Mouse (Mus musculus): ENCODE measurements around the gene Gnpat. TPM values are rescaled to one million over a fixed set of nuclear protein-coding genes. Genes with fewer than 3 reads are reported as not detected.

Gnpat gene
- polyA plus RNA-seq, 1 experiment from 2014 or later: 133 TPM

DNA sequence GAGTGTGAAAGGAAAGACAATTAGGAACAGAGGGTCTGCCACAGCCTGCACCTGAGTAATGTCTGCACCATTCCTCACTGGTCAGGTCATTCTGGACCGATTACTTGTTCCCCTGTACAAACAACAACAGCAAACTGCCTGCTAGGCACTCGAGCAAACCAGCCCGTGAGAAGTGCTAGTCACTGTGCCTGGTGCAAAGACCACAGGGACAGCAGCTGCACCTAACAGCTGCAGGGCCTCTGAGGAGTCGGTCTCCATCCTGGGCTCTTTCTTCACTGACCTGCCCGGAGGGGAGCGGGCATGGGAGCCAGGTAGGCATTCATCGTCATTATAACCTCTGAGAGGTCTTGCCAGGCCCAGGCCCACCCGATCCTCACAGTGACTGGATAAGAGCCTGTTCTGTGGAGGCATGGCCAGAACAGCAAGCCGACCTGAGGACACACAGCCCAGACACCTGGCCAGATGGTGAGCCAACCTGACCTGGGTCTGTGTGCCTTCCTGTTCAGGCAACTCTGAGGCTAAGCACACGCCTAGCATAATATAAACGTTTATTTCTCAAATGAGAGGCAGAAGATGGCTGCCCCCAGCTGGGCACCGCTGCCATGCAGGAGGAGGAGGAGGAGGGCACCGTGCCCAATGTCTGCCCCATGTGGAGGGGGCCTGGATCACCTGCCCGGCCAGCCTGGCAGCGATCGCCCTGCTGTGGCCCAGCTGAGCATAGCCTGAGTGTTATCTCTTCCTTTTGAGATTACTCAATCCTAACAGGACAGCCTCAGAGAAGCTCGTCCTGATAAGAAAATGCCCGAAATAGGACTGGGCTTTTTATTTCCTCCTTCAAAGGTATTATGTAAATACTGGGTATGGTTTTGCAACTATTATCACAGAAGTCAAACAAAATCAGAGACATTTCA is 58.8 kb downstream of the Gnpat start:
- DNase-seq (ENCODE audit: low spot score): no peak
- H3K27ac ChIP-seq: no peak overlapping the region
- peaks cover 22% of the 10 kb centered on the region for H3K36me3 ChIP-seq
- H3K4me1 ChIP-seq: peaks cover 6% of the 10 kb centered on the region; the same call in 1 of the 2 replicates
- H3K27me3 ChIP-seq (ENCODE audit: low read depth, poor library complexity, severe bottlenecking): no peaks in the 10 kb centered on the region
- WGBS: 85% methylated on average over 18 of the region's 18 CpGs
- no peak overlapping the region for H3K4me3 ChIP-seq
- H3K9me3 ChIP-seq (replicated peaks): no peaks in the 10 kb centered on the region

DNA sequence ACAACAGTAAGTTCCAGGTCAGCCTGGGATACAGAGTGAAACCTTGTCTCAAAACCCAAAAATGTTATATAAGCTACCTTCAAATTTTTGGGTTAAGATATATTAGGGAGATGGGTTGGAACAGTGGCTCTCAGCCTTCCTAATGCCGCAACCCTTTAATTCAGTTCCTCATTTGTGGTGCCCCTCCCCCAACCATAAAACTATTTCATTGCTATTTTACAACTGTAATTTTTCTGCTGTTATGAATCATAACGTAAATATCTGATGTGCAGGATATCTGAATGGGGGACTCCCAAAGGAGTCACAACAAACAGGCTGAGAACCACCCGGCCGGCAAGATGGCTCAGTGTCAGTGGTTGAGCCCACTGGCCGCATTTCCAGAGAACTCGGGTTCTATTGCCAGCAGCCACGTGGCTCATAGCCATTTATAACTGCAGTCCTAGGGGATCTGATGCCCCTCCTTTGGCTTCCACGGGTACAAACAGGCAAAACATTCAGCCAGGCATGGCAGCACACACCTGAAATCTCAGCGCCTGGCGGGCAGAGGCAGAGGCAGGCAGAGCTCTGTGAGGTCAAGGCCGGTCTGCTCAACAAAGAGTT is 59.8 kb downstream of the Gnpat start:
- no peak overlapping the region for H3K27ac ChIP-seq
- 87% methylated on average over 11 of the region's 11 CpGs for WGBS
- peaks cover 6% of the 10 kb centered on the region; the same call in 1 of the 2 replicates for H3K4me1 ChIP-seq
- H3K27me3 ChIP-seq (ENCODE audit: low read depth, poor library complexity, severe bottlenecking): no peaks in the 10 kb centered on the region
- DNase-seq (ENCODE audit: low spot score): no peak
- H3K9me3 ChIP-seq (replicated peaks): no peaks in the 10 kb centered on the region
- H3K36me3 ChIP-seq: peaks cover 31% of the 10 kb centered on the region
- H3K4me3 ChIP-seq: no peak overlapping the region

DNA sequence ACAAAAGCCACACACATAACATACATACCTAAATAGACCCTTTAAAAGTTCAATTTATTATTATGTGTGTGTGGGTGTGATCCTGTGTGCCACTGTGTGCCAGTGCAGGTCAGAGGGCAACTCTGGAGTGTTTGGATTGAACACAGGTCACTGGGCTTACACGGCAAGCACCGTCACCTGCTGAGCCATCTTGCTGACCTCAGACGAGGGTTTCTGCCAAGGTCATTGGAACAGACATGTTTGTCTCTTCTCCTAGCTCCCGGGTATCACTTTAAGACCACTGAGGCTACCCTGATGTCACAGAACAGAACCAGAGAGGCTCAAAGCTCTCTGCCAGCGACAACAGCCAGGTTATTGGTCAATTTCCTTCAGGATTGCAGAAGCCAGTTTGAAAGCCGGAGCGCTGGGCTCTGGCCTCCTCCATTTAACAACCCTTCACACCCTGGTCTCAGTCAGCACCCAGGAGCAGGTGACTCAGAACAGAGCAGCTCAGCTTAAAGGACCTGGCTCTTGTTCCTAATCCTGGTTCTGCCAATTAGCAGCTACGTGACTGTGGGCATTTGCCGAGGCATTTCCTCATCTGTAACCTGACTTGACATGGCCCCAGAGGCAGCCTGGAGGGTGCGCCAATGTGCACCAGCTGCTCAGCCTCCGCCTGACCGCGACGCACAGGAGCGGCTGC is 61.3 kb downstream of the Gnpat start:
- WGBS: 91% methylated on average over 15 of the region's 15 CpGs
- peaks cover 6% of the 10 kb centered on the region; the same call in 1 of the 2 replicates for H3K4me1 ChIP-seq
- H3K27ac ChIP-seq: no peak overlapping the region
- DNase-seq (ENCODE audit: low spot score): no peak
- no peaks in the 10 kb centered on the region for H3K9me3 ChIP-seq (replicated peaks)
- H3K27me3 ChIP-seq (ENCODE audit: low read depth, poor library complexity, severe bottlenecking): no peaks in the 10 kb centered on the region
- no peak overlapping the region for H3K4me3 ChIP-seq
- peaks cover 38% of the 10 kb centered on the region for H3K36me3 ChIP-seq

DNA sequence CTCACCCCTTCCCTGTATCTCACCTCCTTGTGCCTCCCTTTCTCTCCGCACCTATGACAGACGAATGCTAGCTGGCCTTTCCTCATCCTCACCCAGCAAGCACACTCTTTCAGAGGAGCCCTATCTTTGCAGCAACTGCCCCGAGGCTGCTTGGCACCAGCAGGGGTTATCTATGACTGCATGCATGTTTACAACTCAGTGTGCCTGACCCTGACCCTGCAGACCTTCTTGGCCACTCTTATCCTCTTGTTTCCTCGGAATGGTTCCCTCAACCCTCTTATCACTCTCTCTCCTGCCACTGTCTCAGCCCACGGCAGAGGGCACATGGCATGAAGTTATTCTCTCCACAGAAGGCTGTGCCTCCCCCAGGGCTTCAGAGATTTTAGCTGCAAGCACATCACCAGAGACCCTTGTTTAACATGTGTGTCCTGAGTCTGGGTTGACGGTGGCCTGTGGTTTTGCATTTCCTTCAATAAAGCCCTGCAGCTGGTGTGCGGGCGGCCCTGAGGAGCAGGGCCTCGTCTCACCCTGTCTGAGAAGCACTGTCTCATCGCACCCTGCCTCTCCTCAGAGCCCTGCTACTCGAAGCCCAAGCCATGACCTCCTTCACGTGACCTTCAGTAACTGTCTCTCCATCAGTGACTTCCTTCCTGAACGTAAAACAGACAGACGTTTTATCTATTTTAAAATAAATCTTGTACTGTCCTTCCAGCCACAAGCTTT is 62.9 kb downstream of the Gnpat start:
- DNase-seq (ENCODE audit: low spot score): no peak
- Histone ChIP-seq H3K4me3 (no peak overlapping the region), H3K36me3 (peaks cover 40% of the 10 kb centered on the region), H3K27me3 (ENCODE audit: low read depth, poor library complexity, severe bottlenecking) (no peaks in the 10 kb centered on the region), H3K4me1 (peaks cover 6% of the 10 kb centered on the region; the same call in 1 of the 2 replicates), H3K9me3 (replicated peaks) (no peaks in the 10 kb centered on the region), H3K27ac (no peak overlapping the region)
- WGBS: 82% methylated on average over 14 of the region's 14 CpGs

DNA sequence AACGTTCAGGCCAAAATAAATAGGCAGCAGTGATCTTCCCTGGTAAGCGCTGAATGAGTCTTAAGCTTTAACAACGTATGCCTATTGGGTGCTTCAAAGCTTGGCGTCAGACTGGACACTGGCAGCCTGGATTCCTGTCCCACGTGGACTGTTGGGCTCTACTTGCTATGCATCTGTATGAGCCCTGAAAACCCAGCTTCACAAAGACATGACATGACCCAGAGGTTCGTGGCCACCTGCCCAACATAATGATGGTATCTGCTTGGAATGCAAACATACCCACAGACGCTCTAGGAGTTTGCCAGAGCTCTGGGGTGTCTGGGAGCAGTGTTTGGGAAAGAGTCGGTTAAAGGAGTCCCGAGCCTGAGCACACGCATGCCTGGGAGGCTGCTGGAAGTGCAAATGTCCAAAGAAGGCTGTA is 63.5 kb downstream of the Gnpat start:
- peaks cover 43% of the 10 kb centered on the region for H3K36me3 ChIP-seq
- no peak for DNase-seq (ENCODE audit: low spot score)
- no peak overlapping the region for H3K4me3 ChIP-seq
- H3K9me3 ChIP-seq (replicated peaks): no peaks in the 10 kb centered on the region
- peaks cover 5% of the 10 kb centered on the region; the same call in 1 of the 2 replicates for H3K4me1 ChIP-seq
- WGBS: 91% methylated on average over 10 of the region's 10 CpGs
- H3K27me3 ChIP-seq (ENCODE audit: low read depth, poor library complexity, severe bottlenecking): no peaks in the 10 kb centered on the region
- no peak overlapping the region for H3K27ac ChIP-seq

DNA sequence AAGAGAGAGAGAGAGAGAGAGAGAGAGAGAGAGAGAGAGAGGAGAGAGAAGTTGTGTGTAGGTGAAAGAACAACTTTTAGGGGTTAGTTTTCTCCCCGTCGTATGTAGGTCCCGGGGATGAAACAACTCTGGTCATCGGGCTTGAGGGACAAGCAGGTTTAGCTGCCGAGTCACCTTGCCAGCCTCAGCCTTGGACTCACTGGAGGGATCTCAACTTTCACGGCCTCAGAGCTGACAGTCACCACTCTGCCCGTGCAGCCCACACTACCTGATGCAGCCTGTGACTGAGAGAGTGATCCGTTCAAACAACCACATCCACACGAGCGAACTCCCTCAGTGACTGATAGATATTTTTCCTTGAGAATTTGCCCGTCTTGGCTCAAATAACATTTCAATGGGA is 66.2 kb downstream of the Gnpat start:
- 87% methylated on average over 11 of the region's 11 CpGs for WGBS
- Histone ChIP-seq H3K4me3 (no peak overlapping the region), H3K27ac (no peak overlapping the region), H3K9me3 (replicated peaks) (no peaks in the 10 kb centered on the region), H3K36me3 (peaks cover 46% of the 10 kb centered on the region), H3K27me3 (ENCODE audit: low read depth, poor library complexity, severe bottlenecking) (no peaks in the 10 kb centered on the region), H3K4me1 (no peaks in the 10 kb centered on the region)
- DNase-seq (ENCODE audit: low spot score): no peak

DNA sequence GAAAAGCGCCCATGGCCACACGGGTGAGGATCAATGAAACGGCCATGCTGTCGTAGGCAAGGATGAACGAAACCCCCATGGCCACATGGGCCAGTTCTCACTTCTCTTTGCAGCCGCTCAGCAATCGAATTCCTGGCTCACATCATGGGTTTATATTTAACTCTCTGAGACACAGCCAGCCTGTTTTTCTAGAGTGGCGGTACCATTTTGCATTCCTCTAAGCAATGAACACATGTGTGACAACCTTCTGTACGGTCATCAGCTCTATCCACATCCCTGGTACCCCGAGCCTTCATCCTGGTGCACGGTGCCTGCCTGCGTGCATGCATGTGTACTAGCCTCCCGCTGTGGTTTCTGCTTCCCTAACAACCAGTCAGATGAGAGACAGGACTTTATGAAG is 67.3 kb downstream of the Gnpat start:
- H3K4me1 ChIP-seq: no peaks in the 10 kb centered on the region
- peaks cover 37% of the 10 kb centered on the region for H3K36me3 ChIP-seq
- 97% methylated on average over 13 of the region's 13 CpGs for WGBS
- no peaks in the 10 kb centered on the region for H3K27me3 ChIP-seq (ENCODE audit: low read depth, poor library complexity, severe bottlenecking)
- DNase-seq (ENCODE audit: low spot score): no peak
- no peak overlapping the region for H3K27ac ChIP-seq
- H3K9me3 ChIP-seq (replicated peaks): no peaks in the 10 kb centered on the region
- H3K4me3 ChIP-seq: no peak overlapping the region

DNA sequence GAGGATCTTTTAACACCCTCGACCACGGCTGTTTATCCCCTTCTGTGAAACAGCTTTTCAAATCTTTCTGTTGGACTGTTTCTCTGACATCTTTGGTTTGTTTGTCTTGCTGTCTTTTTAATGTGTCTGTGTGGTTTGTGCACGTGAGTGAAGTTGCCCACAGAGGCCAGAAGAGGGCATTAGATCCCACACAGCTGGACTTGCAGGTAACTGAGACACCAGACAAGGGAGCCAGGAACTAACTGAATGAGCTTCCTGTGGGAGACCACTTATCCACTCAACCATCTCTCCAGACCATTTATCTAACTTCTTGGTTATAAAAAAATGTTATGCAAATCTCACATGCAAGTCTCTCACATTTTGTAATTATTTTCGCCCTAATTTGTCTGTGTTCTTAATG is 67.8 kb downstream of the Gnpat start:
- Histone ChIP-seq H3K4me1 (no peaks in the 10 kb centered on the region), H3K4me3 (no peak overlapping the region), H3K27me3 (ENCODE audit: low read depth, poor library complexity, severe bottlenecking) (no peaks in the 10 kb centered on the region), H3K9me3 (replicated peaks) (no peaks in the 10 kb centered on the region), H3K36me3 (peaks cover 31% of the 10 kb centered on the region), H3K27ac (no peak overlapping the region)
- DNase-seq (ENCODE audit: low spot score): no peak
- 93% methylated on average over 4 of the region's 4 CpGs for WGBS

DNA sequence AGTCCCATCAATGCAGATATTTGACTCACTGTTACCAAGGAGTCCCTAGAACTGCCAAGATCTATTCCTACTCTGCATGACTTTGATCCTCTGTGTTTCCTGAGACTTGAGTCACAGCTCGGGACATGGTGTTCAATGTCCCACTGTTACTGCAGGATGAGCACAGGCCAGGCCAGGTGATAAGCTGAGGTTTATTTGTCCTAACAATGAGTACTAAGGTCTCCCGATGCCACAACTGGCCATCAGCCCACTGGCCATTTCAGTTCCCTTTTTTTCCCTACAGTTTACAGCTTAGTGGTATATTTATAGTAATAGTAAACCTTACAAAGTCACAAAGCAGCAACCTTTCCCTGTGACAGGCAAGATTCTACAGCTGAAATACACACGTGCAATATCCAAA is 69.6 kb downstream of the Gnpat start:
- 93% methylated on average over 3 of the region's 3 CpGs for WGBS
- peaks cover 29% of the 10 kb centered on the region for H3K36me3 ChIP-seq
- no peaks in the 10 kb centered on the region for H3K4me1 ChIP-seq
- H3K4me3 ChIP-seq: no peak overlapping the region
- no peaks in the 10 kb centered on the region for H3K9me3 ChIP-seq (replicated peaks)
- no peaks in the 10 kb centered on the region for H3K27me3 ChIP-seq (ENCODE audit: low read depth, poor library complexity, severe bottlenecking)
- no peak overlapping the region for H3K27ac ChIP-seq
- DNase-seq (ENCODE audit: low spot score): no peak

DNA sequence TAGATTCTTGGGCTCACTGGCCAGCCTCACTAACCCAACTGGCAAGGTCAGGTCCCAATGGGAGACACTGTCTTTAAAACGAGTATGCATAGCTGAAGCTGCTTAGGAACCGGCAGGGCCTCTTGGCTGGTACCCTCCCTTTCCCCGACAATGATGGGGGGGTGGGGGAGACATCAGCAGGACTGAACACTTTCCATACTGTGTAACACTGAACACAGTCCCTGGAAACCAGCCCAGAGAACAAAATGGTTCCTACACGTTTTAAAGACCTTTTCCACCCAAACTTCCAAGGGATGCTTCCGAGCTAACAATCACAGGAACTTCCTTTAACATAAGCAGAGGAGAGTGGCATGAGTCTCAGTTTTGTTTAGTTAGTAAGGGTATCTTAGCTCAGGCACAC is 72.3 kb downstream of the Gnpat start:
- Histone ChIP-seq H3K9me3 (replicated peaks) (no peaks in the 10 kb centered on the region), H3K4me1 (no peaks in the 10 kb centered on the region), H3K27me3 (ENCODE audit: low read depth, poor library complexity, severe bottlenecking) (no peaks in the 10 kb centered on the region), H3K27ac (no peak overlapping the region), H3K4me3 (no peak overlapping the region), H3K36me3 (peaks cover 46% of the 10 kb centered on the region)
- WGBS: 85% methylated on average over 5 of the region's 5 CpGs
- DNase-seq (ENCODE audit: low spot score): no peak

DNA sequence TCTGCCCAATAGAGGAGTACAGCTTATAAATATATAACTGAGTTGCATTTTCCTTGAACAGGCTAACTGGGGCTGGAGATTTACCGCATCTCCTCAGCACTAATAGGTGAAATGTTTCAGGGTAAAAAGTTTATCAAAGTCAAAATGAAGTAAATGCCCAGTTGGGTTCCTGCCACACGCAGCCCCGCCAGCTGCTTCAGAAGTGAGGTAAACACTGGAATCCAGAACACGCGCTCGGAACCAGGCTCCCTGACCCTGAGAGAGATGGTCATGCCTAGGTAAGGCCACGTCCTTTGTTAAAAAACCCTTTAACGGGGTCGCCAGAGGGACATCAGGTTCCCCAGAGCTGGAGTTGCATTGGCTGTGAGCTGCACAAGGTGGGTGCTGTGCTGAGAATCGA is 73.9 kb downstream of the Gnpat start:
- 96% methylated on average over 10 of the region's 10 CpGs for WGBS
- H3K9me3 ChIP-seq (replicated peaks): no peaks in the 10 kb centered on the region
- H3K27me3 ChIP-seq (ENCODE audit: low read depth, poor library complexity, severe bottlenecking): no peaks in the 10 kb centered on the region
- no peak overlapping the region for H3K27ac ChIP-seq
- no peak for DNase-seq (ENCODE audit: low spot score)
- H3K4me1 ChIP-seq: no peaks in the 10 kb centered on the region
- H3K36me3 ChIP-seq: peaks cover 52% of the 10 kb centered on the region
- H3K4me3 ChIP-seq: no peak overlapping the region

DNA sequence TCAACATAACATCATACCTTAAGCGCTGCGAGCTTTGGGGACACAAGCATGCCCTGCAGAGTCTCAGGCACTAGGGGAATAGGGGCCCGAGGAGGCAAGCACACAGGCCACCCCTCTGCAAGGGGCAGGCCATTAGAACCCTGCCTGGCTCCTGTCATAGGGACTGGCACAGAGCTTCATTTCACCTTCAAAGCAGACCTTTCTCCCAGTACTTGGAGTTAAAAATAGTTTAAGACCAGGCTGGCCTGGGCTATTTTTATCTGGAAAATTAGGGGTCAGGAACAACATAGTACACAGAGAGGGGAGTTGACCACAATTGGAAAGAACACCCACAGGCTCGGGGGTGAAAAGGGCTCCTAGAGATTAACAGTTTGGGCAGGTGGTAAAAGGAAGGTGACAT is 74.5 kb downstream of the Gnpat start:
- H3K36me3 ChIP-seq: peaks cover 56% of the 10 kb centered on the region
- DNase-seq (ENCODE audit: low spot score): no peak
- no peak overlapping the region for H3K4me3 ChIP-seq
- H3K27me3 ChIP-seq (ENCODE audit: low read depth, poor library complexity, severe bottlenecking): no peaks in the 10 kb centered on the region
- H3K4me1 ChIP-seq: no peaks in the 10 kb centered on the region
- H3K27ac ChIP-seq: no peak overlapping the region
- WGBS: 90% methylated on average over 4 of the region's 4 CpGs
- H3K9me3 ChIP-seq (replicated peaks): no peaks in the 10 kb centered on the region

Data from limb, embryonic 10.5 days (tissue).